Comparison of ENCODE assay signal across 18 mouse cellular contexts in genomic region chr8:71966411-71966810, GRCm38 (mm10). TPM values are rescaled to one million over a fixed set of nuclear protein-coding genes. Genes with fewer than 3 reads are reported as not detected.
DNase-seq lines count a peak whose midpoint lies in the region; ATAC-seq and TF ChIP-seq lines count a peak whose summit lies in the region.
"Had no signal": no experiment of that assay in that cellular context is flagged by ENCODE, and none has a peak within 500 bp of the region (broad histone marks: within the 10 kb centered on the region; RNA-seq: fewer than 3 reads in every experiment).

No protein-coding gene starts in this region.

- H3K36me3 ChIP-seq in heart, embryonic 10.5 days, result peaks cover 63% of the 10 kb centered on the region
- peaks cover 51% of the 10 kb centered on the region for H3K36me3 ChIP-seq in lung, embryonic 14.5 days (ENCODE audit: insufficient read depth)
- peaks cover 66% of the 10 kb centered on the region for H3K36me3 ChIP-seq in ES-Bruce4 (ENCODE audit: control insufficient read depth, insufficient read depth, low read length, poor library complexity, severe bottlenecking)
- H3K36me3 ChIP-seq in limb, embryonic 10.5 days, result peaks cover 83% of the 10 kb centered on the region

- H3K27ac ChIP-seq in heart, embryonic 10.5 days, result no peak overlapping the region
- H3K27ac ChIP-seq in lung, embryonic 14.5 days (ENCODE audit: low read depth), result no peak overlapping the region
- no peak overlapping the region for H3K27ac ChIP-seq in ES-Bruce4 (ENCODE audit: insufficient read depth, low read length)
- no peak overlapping the region for H3K27ac ChIP-seq in limb, embryonic 10.5 days
- H3K27ac ChIP-seq: embryonic facial prominence, embryonic 15.5 days; forebrain, embryonic 10.5 days; limb, embryonic 12.5 days; neural tube, embryonic 12.5 days had no signal

- no peak for ATAC-seq in lung, embryonic 14.5 days (ENCODE audit: insufficient read depth)
- no peak for ATAC-seq in frontal cortex, adult (ENCODE audit: low TSS enrichment)
- ATAC-seq: intestine, embryonic 16.5 days had no signal

- TF ChIP-seq POLR2A in ES-Bruce4 (IDR thresholded peaks at IDR 0.05; ENCODE audit: insufficient read depth, low read length), result no peak

- H3K9me3 ChIP-seq in heart, embryonic 10.5 days, result no peaks in the 10 kb centered on the region
- no peaks in the 10 kb centered on the region; the same call in 1 of the 2 replicates for H3K9me3 ChIP-seq in lung, embryonic 14.5 days (ENCODE audit: low read depth, low read length)
- peaks cover 26% of the 10 kb centered on the region for H3K9me3 ChIP-seq in ES-Bruce4 (replicated peaks; ENCODE audit: control insufficient read depth, insufficient read depth, low read length, poor library complexity, severe bottlenecking)
- H3K9me3 ChIP-seq in limb, embryonic 10.5 days (replicated peaks), result no peaks in the 10 kb centered on the region

- no peak overlapping the region for H3K9ac ChIP-seq in lung, embryonic 14.5 days
- no peak overlapping the region for H3K9ac ChIP-seq in ES-Bruce4 (ENCODE audit: low read depth, poor library complexity, severe bottlenecking)
- H3K9ac ChIP-seq: embryonic facial prominence, embryonic 15.5 days; limb, embryonic 12.5 days; neural tube, embryonic 12.5 days had no signal

- no peak overlapping the region for H3K4me2 ChIP-seq in lung, embryonic 14.5 days
- H3K4me2 ChIP-seq: embryonic facial prominence, embryonic 15.5 days; limb, embryonic 12.5 days; neural tube, embryonic 12.5 days had no signal

- peak; percentile 45 for DNase-seq in heart, embryonic 10.5 days (ENCODE audit: low spot score)
- no peak for DNase-seq in heart, adult 18-20 months
- no peak for DNase-seq in lung, embryonic 14.5 days
- no peak for DNase-seq in lung, postnatal 36 days
- peak; percentile 25 for DNase-seq in limb, embryonic 10.5 days (ENCODE audit: low spot score)
- no peak for DNase-seq in urinary bladder, postnatal 25 days (ENCODE audit: low spot score)
- DNase-seq: cerebellum, adult 9-10 months; kidney, postnatal 10 days; lung, adult 2 months; thymus, postnatal 36 days had no signal

- no peaks in the 10 kb centered on the region for H3K4me1 ChIP-seq in heart, embryonic 10.5 days
- no peaks in the 10 kb centered on the region for H3K4me1 ChIP-seq in lung, embryonic 14.5 days (ENCODE audit: insufficient read depth)
- no peaks in the 10 kb centered on the region for H3K4me1 ChIP-seq in ES-Bruce4 (ENCODE audit: control insufficient read depth, insufficient read depth, low read length)
- H3K4me1 ChIP-seq in limb, embryonic 10.5 days, result no peaks in the 10 kb centered on the region
- H3K4me1 ChIP-seq: embryonic facial prominence, embryonic 15.5 days; forebrain, embryonic 10.5 days; limb, embryonic 12.5 days; neural tube, embryonic 12.5 days had no signal

- TF ChIP-seq EP300 in ES-Bruce4 (IDR thresholded peaks at IDR 0.05; ENCODE audit: insufficient read depth, low read depth, low read length), result no peak

- H3K4me3 ChIP-seq in heart, embryonic 10.5 days, result no peak overlapping the region
- no peak overlapping the region for H3K4me3 ChIP-seq in lung, embryonic 14.5 days (ENCODE audit: low read depth, low read length)
- no peak overlapping the region for H3K4me3 ChIP-seq in ES-Bruce4 (ENCODE audit: low read depth, low read length)
- H3K4me3 ChIP-seq in limb, embryonic 10.5 days, result no peak overlapping the region
- H3K4me3 ChIP-seq: embryonic facial prominence, embryonic 15.5 days; forebrain, embryonic 10.5 days; limb, embryonic 12.5 days; neural tube, embryonic 12.5 days had no signal

- H3K27me3 ChIP-seq in heart, embryonic 10.5 days (ENCODE audit: insufficient read depth, poor library complexity, severe bottlenecking), result no peaks in the 10 kb centered on the region
- no peaks in the 10 kb centered on the region for H3K27me3 ChIP-seq in lung, embryonic 14.5 days (ENCODE audit: insufficient read depth, low read length)
- H3K27me3 ChIP-seq in ES-Bruce4 (ENCODE audit: control insufficient read depth, insufficient read depth, low read length, poor library complexity, severe bottlenecking), result no peaks in the 10 kb centered on the region
- H3K27me3 ChIP-seq in limb, embryonic 10.5 days (ENCODE audit: low read depth, poor library complexity, severe bottlenecking), result no peaks in the 10 kb centered on the region
- H3K27me3 ChIP-seq: embryonic facial prominence, embryonic 15.5 days; limb, embryonic 12.5 days; neural tube, embryonic 12.5 days had no signal

- peak; percentile 22; the same call in 1 of the 2 replicates for TF ChIP-seq CTCF in lung, embryonic 14.5 days (IDR thresholded peaks at IDR 0.05; ENCODE audit: low read depth)
- peak; percentile 21 for TF ChIP-seq CTCF in ES-Bruce4 (IDR thresholded peaks at IDR 0.05; ENCODE audit: low read depth, low read length)

RNA-seq across cellular contexts. Expression of gene Zfp961, which starts 15.6 kb away (rescaled TPM):
- polyA plus RNA-seq in heart, embryonic 10.5 days (2016; fragmentation: Nextera tagmentation; extraction: Ambion mirVana), result 16.2 and 19.5 TPM in 2 replicates
- 1 to 10 TPM; 5.7 to 8.2 TPM for total RNA-seq in heart, adult 18-20 months (2021)
- polyA plus RNA-seq in lung, embryonic 14.5 days (2014; fragmentation: Nextera tagmentation; extraction: Ambion mirVana), result 25.7 and 26.2 TPM in 2 replicates
- polyA plus RNA-seq in ES-Bruce4 (2011; ENCODE audit: insufficient read depth, insufficient read length, low read depth, missing spikeins), result 34.7 and 34.8 TPM in 2 replicates
- 28.0 and 28.1 TPM in 2 replicates for polyA plus RNA-seq in limb, embryonic 10.5 days (2016; fragmentation: Nextera tagmentation; extraction: Ambion mirVana)

RNA-seq across cellular contexts. Expression of gene Cyp4f18, which starts 43.0 kb away (rescaled TPM):
- polyA plus RNA-seq in heart, embryonic 10.5 days (2016; fragmentation: Nextera tagmentation; extraction: Ambion mirVana), result not detected in 2 replicates
- 1 to 10 TPM in 1 of 2 experiments, under 1 TPM in 1; 0.69 to 2.7 TPM for total RNA-seq in heart, adult 18-20 months (2021)
- polyA plus RNA-seq in lung, embryonic 14.5 days (2014; fragmentation: Nextera tagmentation; extraction: Ambion mirVana), result 0.93 and 2.2 TPM in 2 replicates
- polyA plus RNA-seq in ES-Bruce4 (2011; ENCODE audit: insufficient read depth, insufficient read length, low read depth, missing spikeins), result not detected in 2 replicates
- 0.58 and 0.71 TPM in 2 replicates for polyA plus RNA-seq in limb, embryonic 10.5 days (2016; fragmentation: Nextera tagmentation; extraction: Ambion mirVana)
- total RNA-seq: left cerebral cortex, adult 8-10 months had no signal

RNA-seq across cellular contexts. Expression of gene Zfp617, which starts 58.0 kb away (rescaled TPM):
- polyA plus RNA-seq in heart, embryonic 10.5 days (2016; fragmentation: Nextera tagmentation; extraction: Ambion mirVana), result 29.4 and 31.3 TPM in 2 replicates
- 10 to 100 TPM; 20.2 to 24.6 TPM for total RNA-seq in heart, adult 18-20 months (2021)
- polyA plus RNA-seq in lung, embryonic 14.5 days (2014; fragmentation: Nextera tagmentation; extraction: Ambion mirVana), result 25.3 and 25.9 TPM in 2 replicates
- polyA plus RNA-seq in ES-Bruce4 (2011; ENCODE audit: insufficient read depth, insufficient read length, low read depth, missing spikeins), result 20.4 and 21.9 TPM in 2 replicates
- 27.4 and 34.3 TPM in 2 replicates for polyA plus RNA-seq in limb, embryonic 10.5 days (2016; fragmentation: Nextera tagmentation; extraction: Ambion mirVana)

RNA-seq across cellular contexts. Expression of gene Zfp882, which starts 58.0 kb away (rescaled TPM):
- 2.5 and 3.6 TPM in 2 replicates for polyA plus RNA-seq in heart, embryonic 10.5 days (2016; fragmentation: Nextera tagmentation; extraction: Ambion mirVana)
- total RNA-seq in heart, adult 18-20 months (2021), result 1 to 10 TPM; 3.4 to 3.6 TPM
- 5.2 and 5.4 TPM in 2 replicates for polyA plus RNA-seq in lung, embryonic 14.5 days (2014; fragmentation: Nextera tagmentation; extraction: Ambion mirVana)
- polyA plus RNA-seq in ES-Bruce4 (2011; ENCODE audit: insufficient read depth, insufficient read length, low read depth, missing spikeins), result 5.8 and 7.0 TPM in 2 replicates
- polyA plus RNA-seq in limb, embryonic 10.5 days (2016; fragmentation: Nextera tagmentation; extraction: Ambion mirVana), result 5.4 and 7.2 TPM in 2 replicates

Comparison
In these comparisons a context has a peak if more than half of its experiments do, and no peak if none do; other contexts are left out.
1. DNase-seq: peak in heart, embryonic 10.5 days (single experiment) and limb, embryonic 10.5 days (single experiment); none in heart, adult 18-20 months (0 of 2), lung, embryonic 14.5 days (single experiment), lung, postnatal 36 days (single experiment) and urinary bladder, postnatal 25 days (single experiment).